Mouse (Mus musculus): ENCODE results near the gene Cobl. TPM values are rescaled to one million over a fixed set of nuclear protein-coding genes. Genes with fewer than 3 reads are reported as not detected.

The Cobl gene
- polyA plus RNA-seq, 1 experiment from 2014 or later: 14.2 TPM

DNA sequence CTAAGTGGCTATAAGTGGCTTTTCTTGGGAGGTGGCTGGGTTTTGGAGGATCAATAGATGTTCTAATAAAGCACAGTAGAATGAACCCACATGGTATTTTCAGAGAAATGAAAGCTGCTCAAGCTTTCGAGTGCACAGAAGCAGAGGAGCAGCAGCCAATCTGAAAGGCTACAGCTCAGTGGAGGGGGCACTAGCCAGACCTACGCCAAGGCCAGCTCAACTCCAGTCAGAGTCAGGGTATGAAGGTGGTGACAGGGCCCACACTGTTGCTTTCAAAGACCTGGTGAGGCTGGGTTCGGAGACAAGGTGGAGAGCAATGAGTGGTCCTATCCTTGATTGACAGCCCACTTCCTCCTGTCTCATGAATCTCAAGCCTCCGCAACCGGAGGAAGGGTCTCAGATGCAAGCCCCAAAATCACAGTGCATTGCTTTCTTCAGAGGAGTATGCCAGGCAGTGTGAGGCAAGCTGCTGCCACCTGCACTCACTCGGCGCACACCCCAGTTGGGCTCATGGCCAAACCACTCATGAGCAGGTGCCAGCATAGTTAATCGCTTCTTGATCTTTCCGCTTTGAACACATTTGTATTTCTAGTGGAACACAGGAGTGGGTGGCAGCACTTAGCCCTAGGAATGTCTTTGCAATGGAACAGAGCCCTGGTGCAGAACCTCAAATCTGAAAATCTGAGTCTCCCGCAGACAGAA is 232.6 kb downstream of the Cobl start:
- Histone ChIP-seq H3K4me2 (replicated peaks; ENCODE audit: low read depth, low read length) (no peak overlapping the region), H3K27ac (ENCODE audit: low read length) (no peak overlapping the region), H3K9ac (replicated peaks; ENCODE audit: low read depth, low read length) (no peak overlapping the region), H3K36me3 (ENCODE audit: control insufficient read depth, insufficient read depth, low read length) (no peaks in the 10 kb centered on the region), H3K4me3 (ENCODE audit: low read depth, low read length) (no peak overlapping the region), H3K4me1 (ENCODE audit: control insufficient read depth, insufficient read depth, low read length) (no peaks in the 10 kb centered on the region), H3K27me3 (ENCODE audit: control insufficient read depth, insufficient read depth, low read length) (no peaks in the 10 kb centered on the region), H3K9me3 (ENCODE audit: control insufficient read depth, low read depth, low read length) (no peaks in the 10 kb centered on the region)
- ATAC-seq (ENCODE audit: insufficient number of reproducible peaks, insufficient read depth, low FRiP score, low read depth): no peak
- 83% methylated on average over 10 of the region's 10 CpGs for WGBS

- H3K27me3 ChIP-seq (ENCODE audit: control insufficient read depth, insufficient read depth, low read length): no peaks in the 10 kb centered on the region
- no peaks in the 10 kb centered on the region for H3K9me3 ChIP-seq (ENCODE audit: control insufficient read depth, low read depth, low read length)
- WGBS: 75% methylated on average over 6 of the region's 6 CpGs
- no peak overlapping the region for H3K9ac ChIP-seq (replicated peaks; ENCODE audit: low read depth, low read length)
- no peak overlapping the region for H3K4me2 ChIP-seq (replicated peaks; ENCODE audit: low read depth, low read length)
- no peak overlapping the region for H3K4me3 ChIP-seq (ENCODE audit: low read depth, low read length)
- H3K4me1 ChIP-seq (ENCODE audit: control insufficient read depth, insufficient read depth, low read length): no peaks in the 10 kb centered on the region
- no peaks in the 10 kb centered on the region for H3K36me3 ChIP-seq (ENCODE audit: control insufficient read depth, insufficient read depth, low read length)
- ATAC-seq (ENCODE audit: insufficient number of reproducible peaks, insufficient read depth, low FRiP score, low read depth): no peak
- H3K27ac ChIP-seq (ENCODE audit: low read length): no peak overlapping the region
Measured at GRCm38 (mm10) chr11:12231481-12232035, 233.2 kb downstream of the Cobl start.

- Histone ChIP-seq H3K4me2 (replicated peaks; ENCODE audit: low read depth, low read length) (no peak overlapping the region), H3K4me1 (ENCODE audit: control insufficient read depth, insufficient read depth, low read length) (no peaks in the 10 kb centered on the region), H3K4me3 (ENCODE audit: low read depth, low read length) (no peak overlapping the region), H3K9me3 (ENCODE audit: control insufficient read depth, low read depth, low read length) (no peaks in the 10 kb centered on the region), H3K27me3 (ENCODE audit: control insufficient read depth, insufficient read depth, low read length) (no peaks in the 10 kb centered on the region), H3K27ac (ENCODE audit: low read length) (no peak overlapping the region), H3K9ac (replicated peaks; ENCODE audit: low read depth, low read length) (no peak overlapping the region), H3K36me3 (ENCODE audit: control insufficient read depth, insufficient read depth, low read length) (no peaks in the 10 kb centered on the region)
- WGBS: 66% methylated on average over 7 of the region's 7 CpGs
- no peak for ATAC-seq (ENCODE audit: insufficient number of reproducible peaks, insufficient read depth, low FRiP score, low read depth)
Measured at GRCm38 (mm10) chr11:12229411-12229810, 235.3 kb downstream of the Cobl start.

- Histone ChIP-seq H3K4me2 (replicated peaks; ENCODE audit: low read depth, low read length) (no peak overlapping the region), H3K27ac (ENCODE audit: low read length) (no peak overlapping the region), H3K4me1 (ENCODE audit: control insufficient read depth, insufficient read depth, low read length) (no peaks in the 10 kb centered on the region), H3K9me3 (ENCODE audit: control insufficient read depth, low read depth, low read length) (no peaks in the 10 kb centered on the region), H3K27me3 (ENCODE audit: control insufficient read depth, insufficient read depth, low read length) (no peaks in the 10 kb centered on the region), H3K4me3 (ENCODE audit: low read depth, low read length) (no peak overlapping the region), H3K36me3 (ENCODE audit: control insufficient read depth, insufficient read depth, low read length) (no peaks in the 10 kb centered on the region), H3K9ac (replicated peaks; ENCODE audit: low read depth, low read length) (no peak overlapping the region)
- 83% methylated on average over 3 of the region's 3 CpGs for WGBS
- ATAC-seq (ENCODE audit: insufficient number of reproducible peaks, insufficient read depth, low FRiP score, low read depth): no peak
Measured at GRCm38 (mm10) chr11:12227343-12227742, 237.4 kb downstream of the Cobl start.

DNA sequence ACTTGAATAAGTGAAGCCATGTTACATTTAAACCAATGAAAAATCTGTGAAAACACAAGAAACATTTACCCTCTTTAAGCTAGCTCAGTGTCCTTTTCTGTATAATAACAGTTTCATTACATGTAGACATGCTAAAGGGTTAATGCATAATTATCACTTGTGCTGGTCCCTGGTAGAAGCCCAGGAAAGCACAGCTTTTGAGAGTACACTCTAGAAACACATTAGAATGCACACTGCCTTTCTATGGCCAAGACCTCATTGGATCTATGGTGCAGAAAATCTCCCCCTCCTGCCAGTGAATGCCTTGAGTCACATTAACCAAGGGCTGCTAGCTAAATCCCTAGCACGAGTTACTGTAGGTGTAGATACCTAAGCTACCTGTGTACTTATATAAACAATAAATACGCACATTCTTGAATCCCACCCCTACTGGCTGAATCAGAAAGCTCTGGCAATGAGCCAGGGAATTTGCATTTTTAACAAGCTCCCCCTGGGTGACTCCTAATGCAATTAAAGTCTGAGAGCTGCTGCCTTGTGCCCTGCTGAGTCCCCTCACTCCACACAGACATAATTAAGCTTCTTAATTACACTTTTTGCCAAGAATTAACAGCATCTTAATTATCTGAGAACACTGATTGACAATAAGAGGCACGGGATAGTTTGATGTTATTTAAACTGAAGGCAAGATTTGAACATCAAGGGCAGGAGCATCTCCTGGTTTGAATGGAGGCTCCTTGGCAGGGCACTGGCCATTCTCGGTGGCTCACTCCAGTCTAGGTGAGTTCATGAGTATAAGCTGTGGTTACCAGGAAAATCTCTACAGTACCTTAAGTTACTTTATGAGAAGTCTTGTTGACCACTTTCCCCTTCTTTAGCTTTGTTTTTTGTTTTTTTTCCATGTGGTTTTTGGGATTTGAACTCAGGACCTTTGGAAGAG is 244.9 kb downstream of the Cobl start:
- no peaks in the 10 kb centered on the region for H3K9me3 ChIP-seq (ENCODE audit: control insufficient read depth, low read depth, low read length)
- no peaks in the 10 kb centered on the region for H3K27me3 ChIP-seq (ENCODE audit: control insufficient read depth, insufficient read depth, low read length)
- no peak overlapping the region for H3K4me2 ChIP-seq (replicated peaks; ENCODE audit: low read depth, low read length)
- H3K36me3 ChIP-seq (ENCODE audit: control insufficient read depth, insufficient read depth, low read length): no peaks in the 10 kb centered on the region
- H3K4me1 ChIP-seq (ENCODE audit: control insufficient read depth, insufficient read depth, low read length): no peaks in the 10 kb centered on the region
- no peak overlapping the region for H3K4me3 ChIP-seq (ENCODE audit: low read depth, low read length)
- WGBS: 59% methylated on average over 4 of the region's 4 CpGs
- H3K9ac ChIP-seq (replicated peaks; ENCODE audit: low read depth, low read length): no peak overlapping the region
- no peak overlapping the region for H3K27ac ChIP-seq (ENCODE audit: low read length)
- no peak for ATAC-seq (ENCODE audit: insufficient number of reproducible peaks, insufficient read depth, low FRiP score, low read depth)

DNA sequence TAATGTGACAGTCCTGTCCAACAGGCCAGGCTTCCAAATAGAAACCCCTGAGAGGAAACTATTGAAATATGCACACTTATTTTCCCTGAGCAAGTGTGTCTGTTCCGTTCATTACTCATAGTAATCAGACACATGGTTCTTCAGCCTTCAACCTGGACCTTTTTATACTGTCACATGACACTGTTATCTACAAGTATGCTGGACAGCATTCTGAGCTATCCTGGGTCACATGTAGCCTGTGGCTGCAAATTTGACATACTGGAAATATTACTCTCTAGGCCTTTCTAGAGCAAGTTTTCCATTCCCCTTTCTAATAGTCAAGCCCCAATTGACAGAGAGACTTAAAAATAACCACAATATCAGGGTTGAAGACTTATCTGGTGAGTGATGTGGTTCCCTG is 247.9 kb downstream of the Cobl start:
- Histone ChIP-seq H3K27me3 (ENCODE audit: control insufficient read depth, insufficient read depth, low read length) (no peaks in the 10 kb centered on the region), H3K36me3 (ENCODE audit: control insufficient read depth, insufficient read depth, low read length) (no peaks in the 10 kb centered on the region), H3K4me2 (replicated peaks; ENCODE audit: low read depth, low read length) (no peak overlapping the region), H3K9ac (replicated peaks; ENCODE audit: low read depth, low read length) (no peak overlapping the region), H3K4me3 (ENCODE audit: low read depth, low read length) (no peak overlapping the region), H3K4me1 (ENCODE audit: control insufficient read depth, insufficient read depth, low read length) (no peaks in the 10 kb centered on the region), H3K9me3 (ENCODE audit: control insufficient read depth, low read depth, low read length) (no peaks in the 10 kb centered on the region), H3K27ac (ENCODE audit: low read length) (no peak overlapping the region)
- ATAC-seq (ENCODE audit: insufficient number of reproducible peaks, insufficient read depth, low FRiP score, low read depth): no peak
- 86% methylated on average over 1 of the region's 1 CpGs for WGBS

DNA sequence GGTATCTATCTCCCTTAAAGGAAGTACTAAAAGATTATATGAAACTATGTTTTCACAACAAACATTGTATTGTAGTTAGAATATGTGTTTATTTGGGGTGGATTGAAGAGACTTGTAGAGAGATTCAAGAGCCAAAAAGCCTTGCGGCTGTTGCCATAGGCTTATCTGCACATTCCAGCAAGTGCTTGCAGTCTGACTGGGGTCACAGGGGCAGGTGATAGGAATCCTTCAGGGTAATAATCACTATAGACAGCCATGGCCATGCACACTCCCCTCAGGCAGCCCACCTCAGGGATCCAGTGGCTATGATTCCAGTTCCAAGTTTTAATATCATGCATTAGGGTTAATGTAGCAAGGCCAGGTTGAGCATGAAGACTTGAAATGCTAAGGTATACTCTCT is 249.2 kb downstream of the Cobl start:
- H3K9me3 ChIP-seq (ENCODE audit: control insufficient read depth, low read depth, low read length): no peaks in the 10 kb centered on the region
- H3K9ac ChIP-seq (replicated peaks; ENCODE audit: low read depth, low read length): no peak overlapping the region
- H3K27ac ChIP-seq (ENCODE audit: low read length): no peak overlapping the region
- H3K4me1 ChIP-seq (ENCODE audit: control insufficient read depth, insufficient read depth, low read length): no peaks in the 10 kb centered on the region
- WGBS: 54% methylated on average over 1 of the region's 1 CpGs
- no peaks in the 10 kb centered on the region for H3K27me3 ChIP-seq (ENCODE audit: control insufficient read depth, insufficient read depth, low read length)
- 0 out of 2 replicates have a peak, but pooled peaks have one; percentile 37 for ATAC-seq (ENCODE audit: insufficient number of reproducible peaks, insufficient read depth, low FRiP score, low read depth)
- no peak overlapping the region for H3K4me3 ChIP-seq (ENCODE audit: low read depth, low read length)
- no peak overlapping the region for H3K4me2 ChIP-seq (replicated peaks; ENCODE audit: low read depth, low read length)
- no peaks in the 10 kb centered on the region for H3K36me3 ChIP-seq (ENCODE audit: control insufficient read depth, insufficient read depth, low read length)

DNA sequence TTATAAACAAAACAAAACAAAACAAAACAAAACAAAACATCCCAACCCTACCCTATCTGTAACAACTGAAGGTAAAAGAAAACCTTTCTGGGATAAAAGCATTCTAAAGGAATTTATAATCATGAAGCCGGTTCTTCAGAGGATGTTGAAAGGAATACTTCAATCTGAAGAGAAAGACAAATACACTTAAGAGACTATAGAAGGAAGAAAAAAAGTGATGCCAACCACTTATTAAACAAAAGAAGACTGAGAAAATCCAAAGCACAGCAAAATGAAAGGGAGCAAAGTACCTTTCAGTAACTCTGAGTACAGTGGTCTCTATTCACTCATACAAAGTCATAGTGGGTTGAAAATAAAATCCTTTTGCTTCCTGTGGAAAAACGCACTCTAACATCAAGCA is 256.2 kb downstream of the Cobl start:
- WGBS: 71% methylated on average over 2 of the region's 2 CpGs
- no peak overlapping the region for H3K27ac ChIP-seq (ENCODE audit: low read length)
- ATAC-seq (ENCODE audit: insufficient number of reproducible peaks, insufficient read depth, low FRiP score, low read depth): no peak
- H3K4me1 ChIP-seq (ENCODE audit: control insufficient read depth, insufficient read depth, low read length): 0 out of 2 replicates have a peak, but pooled peaks cover 4% of the 10 kb centered on the region
- no peaks in the 10 kb centered on the region for H3K9me3 ChIP-seq (ENCODE audit: control insufficient read depth, low read depth, low read length)
- H3K9ac ChIP-seq (replicated peaks; ENCODE audit: low read depth, low read length): no peak overlapping the region
- no peaks in the 10 kb centered on the region for H3K36me3 ChIP-seq (ENCODE audit: control insufficient read depth, insufficient read depth, low read length)
- no peaks in the 10 kb centered on the region for H3K27me3 ChIP-seq (ENCODE audit: control insufficient read depth, insufficient read depth, low read length)
- H3K4me3 ChIP-seq (ENCODE audit: low read depth, low read length): no peak overlapping the region
- H3K4me2 ChIP-seq (replicated peaks; ENCODE audit: low read depth, low read length): no peak overlapping the region

Data from stomach, embryonic 14.5 days (tissue).